Mouse (Mus musculus) cerebellum, adult 2 months (tissue): ENCODE measurements around the gene Ehmt2. TPM values are rescaled to one million over a fixed set of nuclear protein-coding genes. Genes with fewer than 3 reads are reported as not detected.
"Not testable (repeated sequence)": the region's sequence is repeated elsewhere in the genome, so short reads cannot be mapped to it uniquely, and the experiment has no call there.

Experiments used
- DNase-seq, 2 experiments: peaks; one replicate each; pipeline ENCODE4 v3.0.0; 2021
- H3K27ac ChIP-seq: fragments of 200-500 bp; 2 replicates; pipeline ENCODE4 v1.5.1; 2012; ENCODE audit warnings: low read length, control low read depth, inconsistent platforms; ENCODE audit not compliant: insufficient read depth
- H3K27me3 ChIP-seq: fragments of 200-500 bp; 2 replicates; pipeline ENCODE4 v1.6.1; 2012; ENCODE audit warnings: inconsistent platforms, mild to moderate bottlenecking, low read length, moderate library complexity; ENCODE audit not compliant: control insufficient read depth, insufficient read depth
- H3K4me1 ChIP-seq: fragments of 200-500 bp; 2 replicates; pipeline ENCODE4 v1.6.1; 2011; ENCODE audit warnings: low read length; ENCODE audit not compliant: control insufficient read depth, insufficient read depth
- H3K4me3 ChIP-seq: fragments of 200-500 bp; replicated peaks from 2 replicates; pipeline ENCODE3; 2011; ENCODE audit warnings: mild to moderate bottlenecking, low read depth, low read length, control low read depth; ENCODE audit not compliant: insufficient read depth
- CTCF ChIP-seq: fragments of 200-500 bp; IDR thresholded peaks from 2 replicates; pipeline ENCODE4 v1.5.1; 2011; ENCODE audit warnings: low read depth, mild to moderate bottlenecking, control low read depth, low read length, moderate library complexity, borderline replicate concordance; ENCODE audit not compliant: insufficient read depth
- POLR2A ChIP-seq: fragments of 200-500 bp; IDR thresholded peaks from 2 replicates; pipeline ENCODE4 v1.6.1; 2011; ENCODE audit warnings: low read length, control low read depth, borderline replicate concordance; ENCODE audit not compliant: insufficient read depth
- WGBS: fragments of 180-500 bp; shearing (Covaris S2); methylation state at CpG from one replicate; pipeline ENCODE4 v1.1.7; 2018; 5-methylcytosine and 5-hydroxymethylcytosine counted together
- polyA plus RNA-seq: library from polyadenylated mRNA; depleted of rRNA; stranded (reverse); fragments of >200 nt; gene quantifications from 2 replicates; pipeline ENCODE4 v1.2.3, GENCODE M21; 2012; rRNA removed

Gene Ehmt2
- polyA plus RNA-seq, 1 experiment = 174 TPM

- peak; percentile 60; the same call in 1 of the 2 replicates for TF ChIP-seq POLR2A
- not testable (repeated sequence) for H3K4me1 ChIP-seq, H3K27me3 ChIP-seq
- peak within 1 kb of the TSS; percentile 99 for H3K4me3 ChIP-seq
- DNase-seq = peak; percentile 84 to 90
- WGBS = under 1% methylated on average over 30 of the region's 32 CpGs
- peak within 1 kb of the TSS; percentile 81; the same call in 1 of the 2 replicates for H3K27ac ChIP-seq
These were observed 61.0 kb downstream of the Ehmt2 start, which contains the start of gene Hspa1b for GRCm38 (mm10) chr17:34959130-34959778. TSS of gene Hspa1b (minus strand) at chr17:34959238.

- H3K27ac ChIP-seq = no peak overlapping the region; the same call in 1 of the 2 replicates
- 14% methylated on average over 12 of the region's 12 CpGs for WGBS
These were observed 61.7 kb downstream of the Ehmt2 start for GRCm38 (mm10) chr17:34959881-34960515.

GRCm38 (mm10) chr17:34960702-34961493 is 62.6 kb downstream of the Ehmt2 start:
- no peak overlapping the region for H3K27ac ChIP-seq
- TF ChIP-seq CTCF (no peak), POLR2A (no peak)
- no peak for DNase-seq
- H3K4me1 ChIP-seq = peaks cover 3% of the 10 kb centered on the region; the same call in 1 of the 2 replicates
- no peaks in the 10 kb centered on the region for H3K27me3 ChIP-seq
- no peak overlapping the region for H3K4me3 ChIP-seq

More at GRCm38 (mm10) chr17:34959881-34960515, 61.7 kb downstream of the Ehmt2 start:
- no peaks in the 10 kb centered on the region for H3K27me3 ChIP-seq
- H3K4me3 ChIP-seq = no peak overlapping the region
- H3K4me1 ChIP-seq = peaks cover 3% of the 10 kb centered on the region; the same call in 1 of the 2 replicates
- no peak for DNase-seq
- TF ChIP-seq CTCF (no peak), POLR2A (no peak)

- no peak overlapping the region for H3K27ac ChIP-seq
- DNase-seq = no peak
- TF ChIP-seq CTCF (no peak), POLR2A (no peak)
- peaks cover 3% of the 10 kb centered on the region; the same call in 1 of the 2 replicates for H3K4me1 ChIP-seq
- 34% methylated on average over 3 of the region's 3 CpGs for WGBS
- no peak overlapping the region for H3K4me3 ChIP-seq
- no peaks in the 10 kb centered on the region for H3K27me3 ChIP-seq
These were observed 63.9 kb downstream of the Ehmt2 start for GRCm38 (mm10) chr17:34962125-34962524.

- Histone ChIP-seq H3K27ac (no peak overlapping the region), H3K4me1 (peaks cover 3% of the 10 kb centered on the region; the same call in 1 of the 2 replicates), H3K27me3 (no peaks in the 10 kb centered on the region; the same call in 1 of the 2 replicates), H3K4me3 (no peak overlapping the region)
- DNase-seq = no peak
- no peak for TF ChIP-seq CTCF
- TF ChIP-seq POLR2A = no peak
- 53% methylated on average over 1 of the region's 1 CpGs for WGBS
These were observed 64.6 kb downstream of the Ehmt2 start for GRCm38 (mm10) chr17:34962841-34963240.

Other genes starting within 250 kb of the Ehmt2 start
- 1.6 and 1.8 TPM in 2 replicates for gene Tnxb, start 227.9 kb upstream of the Ehmt2 start, polyA plus RNA-seq
- gene C4b, start 154.6 kb upstream of the Ehmt2 start, polyA plus RNA-seq = 8.5 and 10.2 TPM in 2 replicates
- gene Cyp21a1, start 93.9 kb upstream of the Ehmt2 start, polyA plus RNA-seq = not detected in 2 replicates
- gene Stk19, start 61.5 kb upstream of the Ehmt2 start, polyA plus RNA-seq = 52.9 TPM in 2 replicates
- 59.6 and 62.5 TPM in 2 replicates for gene Dxo, start 61.5 kb upstream of the Ehmt2 start, polyA plus RNA-seq
- 77.4 and 87.2 TPM in 2 replicates for gene Skiv2l, start 48.3 kb upstream of the Ehmt2 start, polyA plus RNA-seq
- gene Nelfe, start 48.1 kb upstream of the Ehmt2 start, polyA plus RNA-seq = 47.2 and 47.9 TPM in 2 replicates
- gene Cfb, start 36.0 kb upstream of the Ehmt2 start, polyA plus RNA-seq = 0.14 and 0.20 TPM in 2 replicates
- gene Zbtb12, start 19.0 kb upstream of the Ehmt2 start, polyA plus RNA-seq = 8.2 and 8.3 TPM in 2 replicates
- 0.08 and 0.10 TPM in 2 replicates for gene Gm20547, start 16.4 kb upstream of the Ehmt2 start, polyA plus RNA-seq
- gene C2, start 204 bp upstream of the Ehmt2 start, polyA plus RNA-seq = 2.3 and 2.9 TPM in 2 replicates
- gene Slc44a4, start 16.0 kb downstream of the Ehmt2 start, polyA plus RNA-seq = 0.05 TPM in 1 of 2 replicates, not detected in the other
- 58.7 and 60.9 TPM in 2 replicates for gene Neu1, start 32.8 kb downstream of the Ehmt2 start, polyA plus RNA-seq
- gene Hspa1b, start 60.8 kb downstream of the Ehmt2 start, polyA plus RNA-seq = 4.6 and 9.2 TPM in 2 replicates
- not detected in 2 replicates for gene Gm20481, start 71.4 kb downstream of the Ehmt2 start, polyA plus RNA-seq
- gene Hspa1a, start 73.7 kb downstream of the Ehmt2 start, polyA plus RNA-seq = 10.5 and 14.9 TPM in 2 replicates
- gene Hspa1l, start 74.2 kb downstream of the Ehmt2 start, polyA plus RNA-seq = 0.49 and 0.89 TPM in 2 replicates
- gene Lsm2, start 83.4 kb downstream of the Ehmt2 start, polyA plus RNA-seq = 56.2 and 63.7 TPM in 2 replicates
- 65.3 and 77.0 TPM in 2 replicates for gene Vars, start 102.5 kb downstream of the Ehmt2 start, polyA plus RNA-seq
- gene Vwa7, start 118.1 kb downstream of the Ehmt2 start, polyA plus RNA-seq = 25.5 and 30.1 TPM in 2 replicates
- 2.0 and 2.3 TPM in 2 replicates for gene Sapcd1, start 129.5 kb downstream of the Ehmt2 start, polyA plus RNA-seq
- gene Msh5, start 148.3 kb downstream of the Ehmt2 start, polyA plus RNA-seq = 4.3 and 5.5 TPM in 2 replicates
- 41.2 and 42.9 TPM in 2 replicates for gene Clic1, start 151.5 kb downstream of the Ehmt2 start, polyA plus RNA-seq
- 59.5 and 63.3 TPM in 2 replicates for gene Ddah2, start 160.6 kb downstream of the Ehmt2 start, polyA plus RNA-seq
- gene Ly6g6c, start 166.9 kb downstream of the Ehmt2 start, polyA plus RNA-seq = 0.11 and 0.15 TPM in 2 replicates
- gene Mpig6b, start 167.7 kb downstream of the Ehmt2 start, polyA plus RNA-seq = 0.25 and 0.43 TPM in 2 replicates
- gene Ly6g6e, start 178.4 kb downstream of the Ehmt2 start, polyA plus RNA-seq = 5.3 and 6.3 TPM in 2 replicates
- gene Ly6g6d, start 179.6 kb downstream of the Ehmt2 start, polyA plus RNA-seq = 8.5 and 10.4 TPM in 2 replicates
- 0.86 and 1.1 TPM in 2 replicates for gene Ly6g6f, start 187.1 kb downstream of the Ehmt2 start, polyA plus RNA-seq
- gene Abhd16a, start 190.8 kb downstream of the Ehmt2 start, polyA plus RNA-seq = 337 and 394 TPM in 2 replicates
- 0.28 TPM in 1 of 2 replicates, not detected in the other for gene Ly6g5c, start 209.8 kb downstream of the Ehmt2 start, polyA plus RNA-seq
- gene Ly6g5b, start 217.0 kb downstream of the Ehmt2 start, polyA plus RNA-seq = 2.2 and 3.4 TPM in 2 replicates
- 32.7 TPM in 2 replicates for gene Gpank1, start 223.0 kb downstream of the Ehmt2 start, polyA plus RNA-seq
- 231 TPM in 2 replicates for gene Csnk2b, start 223.6 kb downstream of the Ehmt2 start, polyA plus RNA-seq
- gene D17H6S53E, start 227.9 kb downstream of the Ehmt2 start, polyA plus RNA-seq = 12.3 and 14.6 TPM in 2 replicates
- 0.21 and 0.28 TPM in 2 replicates for gene Apom, start 233.6 kb downstream of the Ehmt2 start, polyA plus RNA-seq
- gene Bag6, start 236.7 kb downstream of the Ehmt2 start, polyA plus RNA-seq = 211 and 226 TPM in 2 replicates